Mouse (Mus musculus): Measurements from ENCODE around the gene Mthfd1.
"Not testable (repeated sequence)": the region's sequence is repeated elsewhere in the genome, so short reads cannot be mapped to it uniquely, and the experiment has no call there.

Gene Mthfd1

GRCm38 (mm10) chr12:76254725-76255498 lies at the start of gene Mthfd1:
TSS of gene Mthfd1 (plus strand) at chr12:76255298.
- in situ Hi-C loops (cut with MboI) = no loop called here

DNA sequence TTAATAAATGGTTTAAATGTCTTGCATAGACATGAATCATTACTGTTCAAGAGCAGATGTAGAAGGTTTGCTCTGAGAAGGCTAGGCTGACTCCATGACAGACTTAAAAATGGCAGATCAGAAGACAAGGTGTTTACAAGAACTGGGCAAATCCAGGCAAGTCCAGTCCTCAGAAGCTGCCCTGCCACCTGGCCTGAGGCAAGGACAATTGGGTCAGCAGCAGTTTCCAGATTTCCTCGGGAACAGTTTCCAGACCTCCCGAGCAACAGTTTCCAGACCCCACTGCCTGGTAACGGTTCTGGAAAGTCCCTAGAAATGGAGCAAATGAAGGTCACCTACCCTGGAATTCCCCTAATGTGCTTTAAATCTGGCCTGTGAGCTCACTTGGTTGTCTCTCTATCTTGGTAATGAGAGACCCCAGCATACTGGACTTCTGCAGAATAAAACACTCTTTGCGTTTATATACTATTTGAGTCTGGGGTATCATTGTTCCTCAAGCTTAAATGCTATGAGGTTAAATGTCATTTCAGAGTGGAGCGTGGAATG lies 45.6 kb upstream of the Mthfd1 start:
- in situ Hi-C loops (cut with MboI) = no loop called here

DNA sequence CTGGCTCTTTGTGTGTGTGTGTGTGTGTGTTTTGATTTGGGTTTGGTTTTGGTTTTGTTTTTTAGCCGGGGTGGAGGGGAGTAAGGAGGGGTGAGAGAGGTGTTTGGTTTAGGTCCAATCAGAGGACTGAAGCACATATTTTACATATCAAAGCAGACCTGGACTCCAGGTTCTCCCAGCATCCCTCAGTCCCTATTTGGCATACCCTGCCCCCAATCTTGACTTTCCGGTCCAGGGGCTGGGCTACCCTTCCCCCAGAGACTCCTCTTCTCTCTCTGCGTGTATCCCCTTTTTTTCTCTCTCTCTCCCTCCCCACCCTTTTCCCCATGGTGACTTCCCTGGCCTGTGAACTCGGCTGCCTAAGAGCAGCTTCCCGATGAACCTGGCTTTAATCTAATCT lies 40.0 kb upstream of the Mthfd1 start:
- in situ Hi-C loops (cut with MboI) = no loop called here

DNA sequence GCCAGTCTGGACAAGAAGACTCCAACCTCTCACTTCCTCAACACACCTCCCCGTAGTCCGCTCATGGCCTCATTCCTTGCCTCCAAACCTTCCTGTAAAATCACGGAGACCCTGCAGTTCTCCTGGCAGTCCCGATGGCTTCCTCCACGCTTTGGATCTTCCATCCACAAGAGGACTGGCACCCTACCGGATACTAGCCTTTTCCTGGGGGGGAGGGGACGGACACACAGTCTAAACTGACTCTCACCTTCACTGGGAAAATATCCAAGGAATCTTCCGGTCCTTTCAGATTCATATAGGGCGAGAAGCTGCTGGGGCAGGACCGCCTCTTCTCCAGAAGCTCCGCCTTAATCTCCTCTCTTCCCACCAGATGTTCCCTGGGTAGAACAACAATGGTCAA lies 38.4 kb upstream of the Mthfd1 start:
- in situ Hi-C loops (cut with MboI) = no loop called here

GRCm38 (mm10) chr12:76222104-76222503 lies 33.0 kb upstream of the Mthfd1 start:
- in situ Hi-C loops (cut with MboI) = not testable (repeated sequence)

DNA sequence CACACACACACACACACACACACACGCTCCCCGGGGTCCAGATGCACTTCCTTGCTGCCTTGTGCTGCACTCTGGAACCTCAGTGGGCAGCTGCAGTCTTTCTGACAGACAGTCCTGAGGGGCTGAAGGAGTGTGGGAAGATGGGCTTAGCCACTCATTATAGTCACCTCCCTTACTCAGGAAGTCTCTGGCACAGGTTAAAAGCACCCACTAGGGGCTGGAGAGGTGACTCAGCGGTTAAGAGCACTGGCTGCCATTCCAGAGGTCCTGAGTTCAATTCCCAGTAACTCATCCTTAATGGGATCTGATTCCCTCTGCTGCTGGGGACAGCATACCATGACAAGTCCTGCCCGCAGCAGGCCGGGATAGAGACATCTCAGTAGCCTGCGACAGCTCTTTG lies 24.5 kb upstream of the Mthfd1 start:
- in situ Hi-C loops (cut with MboI) = no loop called here

DNA sequence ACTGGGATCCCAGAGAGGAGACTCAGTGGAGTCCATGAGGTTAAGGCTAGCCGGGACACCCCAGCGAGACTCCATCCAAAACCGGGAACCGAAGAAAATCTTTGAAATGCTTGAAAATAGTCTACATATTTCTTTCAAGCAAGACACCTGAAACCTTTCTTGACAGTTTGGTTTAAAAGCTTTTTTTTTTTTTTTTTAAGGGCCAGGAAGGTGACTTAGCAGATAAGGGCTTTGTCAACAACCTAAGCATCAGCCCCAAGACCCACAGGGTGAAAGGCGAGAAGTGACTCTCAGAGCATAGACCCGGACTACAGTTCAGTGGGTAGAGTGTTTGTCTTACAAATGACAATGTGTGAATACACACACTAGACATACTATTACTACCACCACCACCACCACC lies 19.8 kb upstream of the Mthfd1 start:
- in situ Hi-C loops (cut with MboI) = no loop called here

DNA sequence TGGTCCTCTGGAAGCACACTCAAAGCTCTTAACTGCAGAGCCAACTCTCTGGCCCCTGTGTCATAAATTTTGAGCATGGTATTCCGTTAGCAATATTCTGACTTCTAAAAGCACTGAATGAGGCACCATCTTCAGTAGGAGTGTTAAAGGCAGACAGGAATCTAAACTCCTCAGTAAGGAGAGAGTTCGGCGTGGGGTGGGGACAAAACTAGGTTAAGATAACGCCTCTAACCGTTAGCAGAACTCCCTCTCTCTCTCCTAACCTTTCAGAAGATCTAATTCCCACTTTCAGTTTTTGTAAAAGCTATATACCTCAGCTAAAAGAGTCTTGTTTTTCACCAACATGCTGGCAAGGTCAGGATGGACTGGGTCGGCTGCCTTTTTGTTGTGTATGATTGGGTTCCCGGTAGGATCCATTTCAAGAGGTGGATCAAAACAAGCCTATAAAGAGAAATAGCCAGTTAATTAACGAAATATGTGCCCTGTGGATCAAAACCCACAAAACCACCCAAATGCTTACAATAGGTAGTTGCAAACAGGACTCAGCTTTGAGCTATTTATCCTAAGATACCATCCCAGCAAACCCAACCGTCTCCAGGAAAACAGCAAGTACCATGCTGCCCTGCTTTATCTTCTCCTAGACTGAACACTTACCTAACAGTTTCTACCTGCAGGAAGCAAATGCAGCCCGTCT lies 15.8 kb upstream of the Mthfd1 start:
- in situ Hi-C loops (cut with MboI) = no loop called here

DNA sequence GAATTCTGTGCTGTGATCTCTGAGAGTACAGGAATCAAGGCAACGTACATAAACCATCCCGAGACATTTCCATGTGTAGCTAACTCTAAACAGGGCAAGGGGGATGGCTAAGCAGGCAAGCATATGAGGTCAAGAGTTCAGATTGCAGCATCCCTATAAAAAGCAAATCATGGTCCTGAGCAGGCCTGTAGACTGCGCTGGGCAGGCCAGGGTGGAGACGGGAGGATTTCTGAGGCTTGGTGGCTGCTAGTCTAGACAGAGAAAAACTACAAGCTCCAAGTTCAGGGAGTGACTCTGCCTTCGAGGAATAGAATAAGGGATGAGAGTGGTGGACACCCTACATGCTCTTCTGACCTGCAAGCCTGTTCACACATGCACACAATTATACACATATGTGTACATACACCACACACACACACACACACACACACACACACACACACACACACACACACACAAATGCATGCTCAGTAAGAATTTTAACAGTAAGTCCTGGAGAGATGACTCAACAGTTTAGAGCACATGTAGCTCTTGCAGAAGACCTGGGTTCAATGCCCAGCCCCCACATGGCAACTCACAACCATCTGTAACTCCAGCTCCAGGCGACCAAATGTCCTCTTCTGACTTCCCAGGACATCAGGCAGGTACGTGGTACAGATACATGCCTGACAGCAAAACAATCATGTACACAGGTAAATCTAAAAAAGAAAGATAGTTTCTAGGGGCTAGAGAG lies 15.1 kb upstream of the Mthfd1 start:
- in situ Hi-C loops (cut with MboI) = no loop called here

DNA sequence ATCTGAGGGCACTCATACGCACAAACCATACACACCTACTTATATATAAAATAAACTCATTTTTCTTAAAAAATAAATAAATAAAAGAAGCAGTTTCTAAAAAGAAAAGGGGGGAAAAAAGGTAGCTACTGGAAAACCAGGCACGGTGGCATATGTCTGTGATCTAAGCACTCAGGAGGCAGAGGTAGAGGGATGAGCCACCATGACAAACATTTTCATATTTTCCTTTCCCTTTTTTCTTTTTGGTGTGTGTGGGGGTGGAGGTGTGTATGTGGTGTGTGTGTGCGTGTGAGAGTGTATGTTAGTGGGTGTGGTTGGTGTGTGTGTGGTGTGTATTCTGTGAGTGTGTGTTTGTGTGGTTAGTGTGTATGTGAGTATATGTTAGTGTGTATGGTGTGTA lies 14.4 kb upstream of the Mthfd1 start:
- in situ Hi-C loops (cut with MboI) = no loop called here

DNA sequence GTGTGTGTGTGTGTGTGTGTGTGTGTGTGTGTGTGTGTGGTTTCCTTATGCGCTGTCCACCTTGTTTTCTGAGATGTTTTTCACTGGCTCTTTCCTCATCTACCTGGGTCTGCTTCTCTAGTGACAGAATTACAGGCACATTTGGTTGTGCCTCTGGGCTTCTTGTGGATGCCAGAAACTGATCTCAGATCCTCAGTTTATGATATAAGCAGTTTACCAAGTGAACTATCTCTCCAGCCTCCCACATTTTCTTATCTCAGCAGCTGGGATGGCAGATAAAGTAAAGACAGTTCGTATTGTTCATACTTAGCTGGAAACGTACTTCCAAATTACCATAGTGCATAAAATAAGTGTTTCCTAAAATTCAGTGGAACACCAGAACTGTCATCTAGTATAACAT lies 14.0 kb upstream of the Mthfd1 start:
- in situ Hi-C loops (cut with MboI) = no loop called here

- in situ Hi-C loops (cut with MboI) = no loop called here
Observed at GRCm38 (mm10) chr12:76241833-76242232, 13.3 kb upstream of the Mthfd1 start.

DNA sequence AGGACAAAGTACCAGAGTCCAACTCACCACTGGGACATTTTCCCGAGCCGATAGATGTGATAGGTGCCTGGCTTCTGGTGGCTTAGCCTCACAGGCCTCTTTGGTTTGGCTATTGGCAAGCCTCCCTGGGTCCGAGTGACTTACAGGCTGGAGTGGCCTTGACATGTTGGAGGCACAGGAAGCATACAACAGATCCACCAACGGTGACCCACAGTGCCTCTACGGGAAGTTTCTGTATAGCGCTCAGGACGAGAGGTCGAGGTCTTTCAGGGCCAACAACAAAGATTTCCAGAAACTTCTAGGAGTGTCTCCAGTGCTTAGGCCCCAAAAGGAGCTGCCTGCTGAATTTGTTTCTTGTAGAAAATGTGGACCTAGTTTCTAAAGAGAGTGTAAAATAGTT lies 10.1 kb upstream of the Mthfd1 start:
- in situ Hi-C loops (cut with MboI) = no loop called here

- in situ Hi-C loops (cut with MboI) = no loop called here
Observed at GRCm38 (mm10) chr12:76246646-76247045, 8.5 kb upstream of the Mthfd1 start, which contains the start of gene Tex21. TSS of gene Tex21 (minus strand) at chr12:76246746.

DNA sequence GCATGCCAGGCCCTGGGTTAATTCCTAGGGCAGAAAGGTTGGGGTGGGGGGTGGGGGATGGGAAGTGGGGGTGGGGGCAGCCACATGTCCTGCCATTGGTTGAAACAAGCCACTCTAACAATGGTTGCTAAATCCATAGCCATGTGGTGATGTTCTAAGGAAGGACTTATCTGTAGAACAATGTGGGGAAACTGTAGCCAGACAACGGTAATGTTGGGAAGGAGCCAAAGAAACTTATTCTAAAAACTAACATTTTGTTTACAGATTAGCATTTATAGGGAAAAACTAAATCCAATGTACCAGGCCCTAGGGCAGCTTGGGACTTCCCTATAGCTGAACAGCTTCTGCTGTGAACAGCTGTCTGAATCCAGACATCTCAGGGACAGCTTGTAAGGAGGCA lies 2.0 kb upstream of the Mthfd1 start:
- in situ Hi-C loops (cut with MboI) = no loop called here

DNA sequence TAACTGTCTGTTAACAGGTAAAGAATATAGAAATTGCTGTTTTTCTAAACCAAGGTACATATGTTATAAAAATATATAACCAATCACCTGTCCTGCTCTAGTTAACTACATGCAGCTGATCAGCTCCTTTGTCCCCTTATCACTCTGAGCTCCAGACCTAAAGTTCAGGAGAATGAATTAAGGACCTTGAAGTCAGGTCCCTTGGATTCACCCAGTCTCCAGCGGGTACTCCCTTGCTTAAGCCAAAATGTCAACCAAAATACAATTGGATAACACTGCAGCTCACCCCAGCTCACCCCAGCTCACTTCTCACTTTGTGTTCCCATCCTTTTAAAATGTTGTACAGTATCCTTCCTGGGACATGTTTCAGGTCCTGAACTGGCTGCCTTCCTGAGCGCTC lies 1.5 kb upstream of the Mthfd1 start:
- in situ Hi-C loops (cut with MboI) = no loop called here

- in situ Hi-C loops (cut with MboI) = no loop called here
Observed at GRCm38 (mm10) chr12:76253991-76254390, 1.1 kb upstream of the Mthfd1 start.

- in situ Hi-C loops (cut with MboI) = no loop called here
Observed at GRCm38 (mm10) chr12:76255499-76255875, 389 bp downstream of the Mthfd1 start.

DNA sequence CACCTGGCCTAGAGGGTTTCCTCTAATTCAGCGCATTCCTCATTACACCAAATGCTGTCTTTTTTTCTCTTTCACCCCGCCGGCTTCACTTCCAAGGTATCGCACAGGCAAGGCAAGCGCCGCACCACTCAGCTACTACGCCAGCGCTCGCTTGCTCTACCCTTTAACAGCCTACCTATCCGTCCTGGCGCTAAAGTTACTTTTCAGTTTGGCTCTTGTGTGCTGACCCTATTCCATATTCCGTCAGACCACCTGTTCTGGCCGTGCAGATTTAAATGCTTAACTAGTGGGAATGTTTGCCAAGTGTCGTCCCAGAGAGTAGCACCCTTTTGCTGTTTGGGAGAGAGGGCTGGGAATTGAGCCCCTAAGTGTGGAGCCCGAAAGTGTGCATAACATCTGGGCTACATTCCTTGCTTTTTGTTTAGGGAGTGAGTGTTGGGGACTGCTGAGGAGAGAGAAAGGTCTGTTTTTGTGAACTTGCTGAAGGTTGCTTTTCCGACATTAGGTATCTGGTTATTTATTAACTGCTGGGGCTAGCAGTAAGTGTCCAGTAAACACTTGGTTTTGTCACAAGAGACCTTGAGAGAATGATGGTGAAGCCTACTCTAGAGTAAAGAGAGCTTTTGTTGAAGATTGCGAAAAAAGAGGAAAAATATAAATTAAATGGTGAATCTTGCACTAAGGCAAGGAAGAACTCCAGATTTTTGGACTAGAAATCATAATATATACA lies 1.2 kb downstream of the Mthfd1 start:
- in situ Hi-C loops (cut with MboI) = no loop called here

GRCm38 (mm10) chr12:76260673-76261072 lies 5.6 kb downstream of the Mthfd1 start:
- in situ Hi-C loops (cut with MboI) = no loop called here

DNA sequence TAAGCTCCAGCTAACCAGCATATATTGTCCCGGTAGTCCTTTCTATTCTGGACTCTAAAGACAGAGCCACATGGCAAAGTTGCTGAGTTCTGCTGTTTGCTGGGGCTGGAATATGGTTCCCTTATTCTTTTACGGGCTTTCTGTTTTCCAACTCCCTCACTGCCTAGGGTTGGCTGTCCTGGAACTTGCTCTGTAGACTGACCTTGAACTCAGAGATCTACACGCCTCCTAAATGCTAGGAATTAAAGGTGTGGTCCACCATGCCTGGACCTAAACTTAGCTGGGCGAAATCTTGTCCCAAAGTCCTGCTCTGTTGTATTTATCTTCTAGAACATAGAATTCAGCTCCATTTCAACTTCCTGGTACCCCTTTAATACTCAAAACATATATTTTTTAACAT lies 6.5 kb downstream of the Mthfd1 start:
- in situ Hi-C loops (cut with MboI) = no loop called here

DNA sequence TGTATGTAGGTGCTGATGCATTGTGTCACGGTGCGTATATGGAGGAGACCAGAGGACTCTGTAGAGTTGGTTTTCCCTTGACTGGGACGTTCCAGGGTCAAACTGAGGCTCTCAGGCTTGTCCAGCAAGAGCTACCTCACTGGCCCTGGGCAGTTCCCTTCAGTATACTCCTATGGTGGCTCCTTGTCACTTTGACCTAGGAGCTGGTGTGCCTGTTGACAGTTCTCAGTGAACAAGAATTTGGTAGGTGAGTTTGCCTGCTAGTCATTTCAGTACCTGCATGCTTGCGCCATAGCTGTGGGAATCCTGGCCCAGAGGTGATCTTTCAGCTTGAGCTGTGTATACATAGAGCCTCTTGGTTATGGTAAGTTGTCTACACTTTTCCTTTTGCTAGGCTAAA lies 7.8 kb downstream of the Mthfd1 start:
- in situ Hi-C loops (cut with MboI) = no loop called here

Measured in mature B cell (primary cell).